Mouse (Mus musculus): ENCODE measurements around the gene Dgkb. TPM values are rescaled to one million over a fixed set of nuclear protein-coding genes. Genes with fewer than 3 reads are reported as not detected.
A peak's percentile ranks its signal among the peaks of the same experiment; 100 is the strongest.

Gene Dgkb
- polyA plus RNA-seq, 1 experiment from 2014 or later: 3.5 TPM

- no peak for ATAC-seq (ENCODE audit: insufficient read depth)
- H3K9me3 ChIP-seq (ENCODE audit: low read depth, low read length): no peaks in the 10 kb centered on the region
- no peak overlapping the region for H3K9ac ChIP-seq
- H3K36me3 ChIP-seq (ENCODE audit: insufficient read depth): no peaks in the 10 kb centered on the region
- no peaks in the 10 kb centered on the region for H3K4me1 ChIP-seq (ENCODE audit: insufficient read depth)
- H3K4me3 ChIP-seq (ENCODE audit: low read depth, low read length): no peak overlapping the region
- TF ChIP-seq CTCF (IDR thresholded peaks at IDR 0.05; ENCODE audit: low read depth): no peak
- H3K27ac ChIP-seq (ENCODE audit: low read depth): no peak overlapping the region
- H3K27me3 ChIP-seq (ENCODE audit: insufficient read depth, low read length): no peaks in the 10 kb centered on the region
- no peak overlapping the region for H3K4me2 ChIP-seq
- 49% methylated on average over 3 of the region's 3 CpGs for WGBS
- DNase-seq: peak; percentile 11
Observed at GRCm38 (mm10) chr12:38303841-38304240, 486.3 kb downstream of the Dgkb start.

GRCm38 (mm10) chr12:38304245-38304644 is 486.7 kb downstream of the Dgkb start:
- no peak overlapping the region for H3K4me2 ChIP-seq
- no peaks in the 10 kb centered on the region for H3K36me3 ChIP-seq (ENCODE audit: insufficient read depth)
- DNase-seq (no peak), ATAC-seq (ENCODE audit: insufficient read depth) (no peak)
- 86% methylated on average over 3 of the region's 3 CpGs for WGBS
- H3K4me3 ChIP-seq (ENCODE audit: low read depth, low read length): no peak overlapping the region
- H3K4me1 ChIP-seq (ENCODE audit: insufficient read depth): no peaks in the 10 kb centered on the region
- no peaks in the 10 kb centered on the region for H3K27me3 ChIP-seq (ENCODE audit: insufficient read depth, low read length)
- H3K9me3 ChIP-seq (ENCODE audit: low read depth, low read length): no peaks in the 10 kb centered on the region
- no peak overlapping the region for H3K27ac ChIP-seq (ENCODE audit: low read depth)
- no peak overlapping the region for H3K9ac ChIP-seq
- TF ChIP-seq CTCF (IDR thresholded peaks at IDR 0.05; ENCODE audit: low read depth): no peak

GRCm38 (mm10) chr12:38309885-38310284 is 492.4 kb downstream of the Dgkb start:
- Histone ChIP-seq H3K36me3 (ENCODE audit: insufficient read depth) (no peaks in the 10 kb centered on the region), H3K4me2 (no peak overlapping the region), H3K9ac (no peak overlapping the region), H3K27ac (ENCODE audit: low read depth) (no peak overlapping the region), H3K9me3 (ENCODE audit: low read depth, low read length) (no peaks in the 10 kb centered on the region), H3K4me3 (ENCODE audit: low read depth, low read length) (no peak overlapping the region), H3K4me1 (ENCODE audit: insufficient read depth) (no peaks in the 10 kb centered on the region), H3K27me3 (ENCODE audit: insufficient read depth, low read length) (no peaks in the 10 kb centered on the region)
- no peak for DNase-seq
- no peak for ATAC-seq (ENCODE audit: insufficient read depth)
- no peak for TF ChIP-seq CTCF (IDR thresholded peaks at IDR 0.05; ENCODE audit: low read depth)

- no peak overlapping the region for H3K4me3 ChIP-seq (ENCODE audit: low read depth, low read length)
- H3K9me3 ChIP-seq (ENCODE audit: low read depth, low read length): no peaks in the 10 kb centered on the region
- no peak for DNase-seq
- H3K27me3 ChIP-seq (ENCODE audit: insufficient read depth, low read length): no peaks in the 10 kb centered on the region
- no peak overlapping the region for H3K9ac ChIP-seq
- no peaks in the 10 kb centered on the region for H3K36me3 ChIP-seq (ENCODE audit: insufficient read depth)
- WGBS: 90% methylated on average over 1 of the region's 1 CpGs
- no peak for ATAC-seq (ENCODE audit: insufficient read depth)
- no peak overlapping the region for H3K4me2 ChIP-seq
- no peak overlapping the region for H3K27ac ChIP-seq (ENCODE audit: low read depth)
- no peaks in the 10 kb centered on the region for H3K4me1 ChIP-seq (ENCODE audit: insufficient read depth)
- TF ChIP-seq CTCF (IDR thresholded peaks at IDR 0.05; ENCODE audit: low read depth): no peak
Observed at GRCm38 (mm10) chr12:38327729-38328271, 510.3 kb downstream of the Dgkb start.

GRCm38 (mm10) chr12:38328779-38329178 is 511.3 kb downstream of the Dgkb start:
- DNase-seq: no peak
- Histone ChIP-seq H3K4me3 (ENCODE audit: low read depth, low read length) (no peak overlapping the region), H3K36me3 (ENCODE audit: insufficient read depth) (no peaks in the 10 kb centered on the region), H3K27me3 (ENCODE audit: insufficient read depth, low read length) (no peaks in the 10 kb centered on the region), H3K27ac (ENCODE audit: low read depth) (no peak overlapping the region), H3K9ac (no peak overlapping the region), H3K4me1 (ENCODE audit: insufficient read depth) (no peaks in the 10 kb centered on the region), H3K9me3 (ENCODE audit: low read depth, low read length) (no peaks in the 10 kb centered on the region), H3K4me2 (no peak overlapping the region)
- no peak for ATAC-seq (ENCODE audit: insufficient read depth)
- no peak for TF ChIP-seq CTCF (IDR thresholded peaks at IDR 0.05; ENCODE audit: low read depth)

- H3K9ac ChIP-seq: no peak overlapping the region
- no peaks in the 10 kb centered on the region for H3K36me3 ChIP-seq (ENCODE audit: insufficient read depth)
- no peaks in the 10 kb centered on the region for H3K4me1 ChIP-seq (ENCODE audit: insufficient read depth)
- H3K27me3 ChIP-seq (ENCODE audit: insufficient read depth, low read length): no peaks in the 10 kb centered on the region
- H3K27ac ChIP-seq (ENCODE audit: low read depth): no peak overlapping the region
- ATAC-seq (ENCODE audit: insufficient read depth): peak; percentile 99
- H3K9me3 ChIP-seq (ENCODE audit: low read depth, low read length): no peaks in the 10 kb centered on the region
- H3K4me3 ChIP-seq (ENCODE audit: low read depth, low read length): no peak overlapping the region
- peak; percentile 85 for TF ChIP-seq CTCF (IDR thresholded peaks at IDR 0.05; ENCODE audit: low read depth)
- WGBS: 11% methylated on average over 6 of the region's 6 CpGs
- DNase-seq: peak; percentile 96
- H3K4me2 ChIP-seq: no peak overlapping the region
Observed at GRCm38 (mm10) chr12:38342657-38343056, 525.1 kb downstream of the Dgkb start.

- Histone ChIP-seq H3K4me3 (ENCODE audit: low read depth, low read length) (no peak overlapping the region), H3K4me2 (no peak overlapping the region), H3K27ac (ENCODE audit: low read depth) (no peak overlapping the region), H3K9me3 (ENCODE audit: low read depth, low read length) (no peaks in the 10 kb centered on the region), H3K4me1 (ENCODE audit: insufficient read depth) (no peaks in the 10 kb centered on the region), H3K9ac (no peak overlapping the region), H3K36me3 (ENCODE audit: insufficient read depth) (no peaks in the 10 kb centered on the region), H3K27me3 (ENCODE audit: insufficient read depth, low read length) (no peaks in the 10 kb centered on the region)
- 70% methylated on average over 3 of the region's 3 CpGs for WGBS
- DNase-seq (no peak), ATAC-seq (ENCODE audit: insufficient read depth) (no peak)
- TF ChIP-seq CTCF (IDR thresholded peaks at IDR 0.05; ENCODE audit: low read depth): no peak
Observed at GRCm38 (mm10) chr12:38352481-38352880, 535.0 kb downstream of the Dgkb start.

GRCm38 (mm10) chr12:38356386-38356785 is 538.9 kb downstream of the Dgkb start:
- no peaks in the 10 kb centered on the region for H3K36me3 ChIP-seq (ENCODE audit: insufficient read depth)
- H3K27ac ChIP-seq (ENCODE audit: low read depth): no peak overlapping the region
- no peak for DNase-seq
- H3K9ac ChIP-seq: no peak overlapping the region
- no peak overlapping the region for H3K4me2 ChIP-seq
- ATAC-seq (ENCODE audit: insufficient read depth): no peak
- no peaks in the 10 kb centered on the region for H3K9me3 ChIP-seq (ENCODE audit: low read depth, low read length)
- no peaks in the 10 kb centered on the region for H3K4me1 ChIP-seq (ENCODE audit: insufficient read depth)
- no peaks in the 10 kb centered on the region for H3K27me3 ChIP-seq (ENCODE audit: insufficient read depth, low read length)
- no peak overlapping the region for H3K4me3 ChIP-seq (ENCODE audit: low read depth, low read length)
- TF ChIP-seq CTCF (IDR thresholded peaks at IDR 0.05; ENCODE audit: low read depth): no peak
- 64% methylated on average over 1 of the region's 1 CpGs for WGBS

All from lung, embryonic 14.5 days (tissue).